Mouse (Mus musculus) layer of hippocampus, postnatal 25 days (tissue): ENCODE measurements at regions not wholly inside any gene's neighbourhood (a gene's known extent, or its start where the extent isn't known, plus 50 kb on each side); places are given as distances from the start of the nearest gene placed in this dataset.
"Not testable (repeated sequence)": the region's sequence is repeated elsewhere in the genome, so short reads cannot be mapped to it uniquely, and the experiment has no call there.

Experiments
- DNase-seq, 2 experiments: peaks; one replicate each; pipeline ENCODE4 v3.0.0; 2022; ENCODE audit warnings: mixed read lengths in 2 of 2, low spot score in 1 of 2; ENCODE audit errors: extremely low spot score in 1 of 2

DNA sequence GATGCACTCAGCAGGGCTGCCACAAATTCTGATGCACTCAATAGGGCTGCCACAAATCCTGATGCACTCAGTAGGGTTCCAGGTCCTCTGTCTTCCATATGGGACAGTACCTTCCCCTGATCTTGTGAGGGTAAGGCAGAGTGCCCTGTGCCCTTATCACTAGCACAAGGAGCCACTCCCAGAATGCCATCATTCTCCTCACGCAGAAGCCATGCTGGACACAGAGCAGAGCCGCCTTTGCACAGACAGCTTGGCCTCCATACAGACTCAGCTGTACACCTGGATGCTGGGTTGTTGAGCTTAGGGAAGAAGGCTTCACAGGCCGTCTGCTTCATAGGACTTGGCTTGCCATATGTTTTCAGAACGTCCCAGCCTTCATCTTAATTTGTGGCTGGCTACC, 151.3 kb upstream of the A430005L14Rik start:
- DNase-seq, result no peak

GRCm38 (mm10) chr4:153806180-153806692, 150.8 kb upstream of the A430005L14Rik start:
- DNase-seq, result no peak

DNA sequence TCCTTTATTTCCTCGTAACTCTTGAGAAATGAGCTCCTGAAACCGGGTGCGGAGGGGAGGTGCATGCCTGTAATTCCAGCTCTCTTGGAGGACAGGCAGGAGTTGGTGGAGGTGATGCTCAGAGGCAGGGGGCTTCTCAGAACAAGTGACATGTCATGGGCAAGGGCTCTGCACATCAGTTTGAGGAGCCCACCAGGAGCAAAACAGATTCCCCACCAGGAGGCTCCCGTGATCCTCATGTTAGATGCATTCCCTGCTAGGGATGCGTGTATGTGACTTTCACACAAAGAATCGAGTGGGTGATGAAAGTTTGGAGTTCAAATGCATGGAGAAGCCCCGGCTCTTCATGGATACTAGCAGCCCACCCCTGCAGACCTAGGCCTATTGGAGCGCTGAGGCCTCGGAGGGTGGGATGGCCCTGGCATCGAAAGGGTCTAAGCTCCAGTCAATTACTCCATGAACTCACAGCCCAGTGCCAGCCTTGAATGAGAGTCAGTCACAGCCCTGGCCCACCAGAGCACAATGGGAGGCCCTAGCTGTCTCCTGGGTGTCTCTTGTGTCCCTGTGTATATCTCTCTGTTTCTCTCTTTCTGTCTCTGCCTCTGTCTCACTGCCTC, 150.1 kb upstream of the A430005L14Rik start:
- DNase-seq, result peak in 1 of 2 experiments; percentile 27

GRCm38 (mm10) chr4:153812866-153813265, 144.2 kb upstream of the A430005L14Rik start:
- DNase-seq, result no peak

DNA sequence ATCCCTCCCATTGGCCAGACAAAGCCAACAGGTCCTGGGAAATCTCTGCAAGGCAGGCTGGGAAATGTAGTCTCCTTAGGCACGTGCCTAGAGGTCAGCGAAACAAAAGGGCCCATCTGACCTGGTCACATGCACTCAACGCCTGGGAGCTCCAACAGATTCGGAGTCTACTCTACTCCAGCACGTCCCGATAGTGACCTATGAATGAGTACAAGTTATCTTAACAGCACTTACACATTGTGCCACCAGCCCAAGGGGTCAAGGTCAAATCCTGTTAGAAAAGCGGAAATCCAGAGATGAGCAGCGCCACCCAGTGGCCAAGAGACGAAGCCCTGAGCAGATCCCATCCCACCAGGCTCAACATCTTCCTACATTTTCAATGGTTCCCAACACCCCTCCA, 129.1 kb upstream of the A430005L14Rik start:
- peak in 1 of 2 experiments; percentile 49 for DNase-seq

DNA sequence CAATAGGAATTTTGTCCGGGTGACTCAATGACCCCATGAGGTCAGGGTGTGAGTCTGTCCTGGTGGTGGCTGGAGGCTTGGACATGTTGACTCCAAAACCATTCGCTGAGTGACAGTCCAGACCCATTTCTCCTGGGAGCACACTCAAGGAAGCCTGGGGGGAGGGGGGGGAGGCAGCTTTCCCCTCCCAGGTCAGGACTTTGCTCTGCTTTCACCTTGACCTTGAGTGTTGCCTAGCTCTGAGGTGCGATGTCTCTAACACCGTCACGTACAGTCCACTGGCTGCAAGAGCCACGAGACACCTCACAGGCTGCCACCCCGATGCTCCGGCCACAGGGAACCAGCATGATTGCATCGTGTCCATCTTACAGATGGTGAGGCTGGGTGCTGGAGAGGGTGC, 127.3 kb upstream of the A430005L14Rik start:
- DNase-seq, result no peak

GRCm38 (mm10) chr4:153830491-153830890, 126.5 kb upstream of the A430005L14Rik start:
- no peak for DNase-seq

GRCm38 (mm10) chr4:153831251-153831650, 125.8 kb upstream of the A430005L14Rik start:
- DNase-seq, result not testable (repeated sequence)

GRCm38 (mm10) chr4:153832151-153832550, 124.9 kb upstream of the A430005L14Rik start:
- DNase-seq, result no peak

DNA sequence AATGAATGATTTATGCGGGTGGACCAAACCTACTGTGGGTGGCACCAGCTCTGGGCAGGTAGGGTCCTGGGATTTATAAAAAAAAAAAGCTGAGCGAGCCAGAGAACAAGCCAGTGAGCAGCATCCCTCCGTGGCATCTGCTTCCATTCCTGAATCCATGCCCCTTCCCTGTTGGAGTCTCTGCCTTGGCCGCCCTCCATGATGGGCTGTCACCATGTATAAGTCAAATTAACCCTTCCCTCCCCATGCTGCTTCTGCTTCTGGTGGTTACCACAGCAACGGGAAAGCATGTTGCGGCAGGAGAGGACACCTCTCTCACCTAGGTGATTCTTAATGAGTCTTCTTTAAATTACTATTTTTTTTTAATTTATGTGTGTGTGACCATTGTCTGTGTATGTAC, 112.3 kb upstream of the A430005L14Rik start:
- no peak for DNase-seq

DNA sequence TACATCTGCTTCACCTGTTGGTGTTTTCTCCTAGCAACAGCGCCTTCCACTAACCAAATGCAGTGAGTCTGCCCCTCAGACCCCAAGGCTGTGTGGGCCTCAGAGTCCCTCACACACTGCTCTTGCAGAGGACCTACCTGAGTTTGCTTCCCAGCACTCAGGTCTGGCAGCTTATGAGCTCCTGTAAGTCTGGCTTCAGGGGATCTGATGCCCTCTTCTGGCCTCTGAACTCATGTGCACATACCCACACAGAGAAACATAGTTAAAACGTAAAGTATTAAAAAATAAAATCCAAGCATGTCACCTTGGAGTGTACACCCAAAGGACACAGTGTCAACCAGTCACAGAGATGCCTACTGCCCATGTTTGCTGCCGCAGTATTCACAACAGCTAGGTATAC, 108.8 kb upstream of the A430005L14Rik start:
- DNase-seq, result no peak

GRCm38 (mm10) chr4:153850186-153850585, 106.9 kb upstream of the A430005L14Rik start:
- DNase-seq, result no peak

- DNase-seq, result no peak
Observed at GRCm38 (mm10) chr4:153854084-153854747, 102.8 kb upstream of the A430005L14Rik start.

DNA sequence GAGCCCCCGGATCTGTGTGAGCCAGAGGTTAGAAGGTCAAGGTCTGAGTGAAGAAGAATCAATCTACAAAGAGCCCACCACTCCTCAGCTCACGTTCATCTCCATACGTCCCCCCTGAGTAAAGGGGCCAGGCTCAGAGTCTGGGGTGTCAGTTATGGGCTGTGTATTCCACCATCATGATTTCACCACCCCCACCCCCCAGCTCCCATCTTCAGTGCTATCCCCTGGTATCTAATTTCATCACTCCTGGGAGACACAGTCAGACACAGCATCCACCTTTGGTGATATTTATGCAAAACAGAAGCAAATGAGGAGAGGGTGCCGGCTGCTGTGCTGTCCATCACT, 102.3 kb upstream of the A430005L14Rik start:
- DNase-seq, result no peak

DNA sequence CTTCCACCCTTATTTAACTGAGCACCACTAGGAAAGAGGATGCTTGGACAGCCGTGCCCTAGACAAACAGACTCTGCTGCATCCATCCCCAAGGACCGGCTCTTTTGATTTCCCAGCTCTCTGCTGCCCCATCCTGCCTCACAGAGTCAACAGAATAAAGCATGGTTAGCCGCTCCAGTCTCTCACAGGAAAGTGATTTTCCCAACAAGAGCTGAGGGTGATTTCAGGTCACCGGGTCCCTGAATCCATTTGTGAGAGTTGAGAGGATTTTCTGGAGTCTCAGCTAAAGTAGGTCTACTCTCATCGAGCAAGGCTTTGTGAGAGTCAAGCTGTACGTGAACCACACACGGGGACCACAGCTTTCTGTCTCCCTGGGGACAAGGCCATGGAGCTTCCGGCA, 95.6 kb upstream of the A430005L14Rik start:
- no peak for DNase-seq

- DNase-seq, result no peak
Observed at GRCm38 (mm10) chr4:153862121-153862660, 94.8 kb upstream of the A430005L14Rik start.

DNA sequence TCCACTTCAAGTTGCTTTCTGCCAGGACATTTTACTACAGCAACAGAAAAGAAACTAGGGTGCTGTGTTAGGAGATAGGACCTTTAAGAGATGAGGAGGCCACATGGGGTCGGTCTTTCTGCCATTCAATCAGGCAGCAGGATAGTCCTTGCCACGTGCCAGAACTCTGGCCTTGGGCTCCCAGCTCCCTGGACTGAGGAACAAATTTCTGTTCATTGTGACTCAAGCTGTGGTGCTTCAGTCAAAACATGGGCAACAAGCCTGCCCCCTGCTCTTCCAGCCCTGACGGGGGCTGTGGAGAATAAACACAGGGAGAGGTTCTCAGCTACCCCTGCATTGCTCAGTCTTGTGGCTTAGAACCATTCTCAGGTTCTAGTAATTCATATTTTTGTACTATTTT, 84.7 kb upstream of the A430005L14Rik start:
- DNase-seq, result no peak

DNA sequence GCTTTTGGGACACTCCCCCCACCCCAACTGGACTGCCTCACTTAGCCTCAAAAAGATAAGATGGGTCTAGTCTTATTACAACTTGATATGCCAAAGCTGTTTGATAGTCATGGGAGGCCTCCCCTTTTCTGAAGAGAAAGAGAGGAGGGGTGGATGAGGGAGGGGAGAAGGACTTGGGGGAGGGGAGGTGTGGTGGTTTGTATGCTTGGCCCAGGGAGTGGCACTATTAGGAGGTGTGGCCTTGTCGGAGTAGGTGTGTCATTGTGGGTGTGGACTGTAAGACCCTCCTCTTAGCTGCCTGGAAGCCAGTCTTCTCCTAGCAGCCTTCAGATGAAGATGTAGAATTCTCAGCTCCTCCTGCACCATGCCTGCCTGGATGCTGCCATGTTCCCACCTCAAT, 82.0 kb upstream of the A430005L14Rik start:
- DNase-seq, result not testable (repeated sequence)

GRCm38 (mm10) chr4:153876954-153877642, 79.9 kb upstream of the A430005L14Rik start:
- DNase-seq, result no peak

DNA sequence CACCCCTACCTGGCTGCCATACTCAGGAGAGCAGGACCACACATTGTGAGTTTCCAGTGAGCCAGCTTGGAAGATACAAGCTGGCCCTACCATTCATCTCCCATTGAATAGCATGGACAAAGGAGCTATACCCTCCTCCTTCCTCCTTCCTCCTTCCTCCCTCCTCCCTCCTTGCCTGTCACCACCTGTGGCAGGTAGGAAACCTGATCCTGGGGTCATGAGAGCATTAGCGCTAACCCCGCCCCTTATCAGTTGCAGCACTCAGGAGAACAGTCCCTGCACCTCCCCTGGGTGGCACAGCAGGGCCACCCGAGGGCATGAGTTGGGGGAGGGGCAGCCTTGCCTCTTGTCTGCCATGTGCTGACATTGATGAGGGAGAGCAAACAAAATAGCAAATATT, 74.0 kb upstream of the A430005L14Rik start:
- DNase-seq, result no peak

- DNase-seq, result no peak
Observed at GRCm38 (mm10) chr4:153884044-153884443, 73.0 kb upstream of the A430005L14Rik start.
